Mouse (Mus musculus): Measurements from ENCODE around the gene Prkcb. TPM values are rescaled to one million over a fixed set of nuclear protein-coding genes. Genes with fewer than 3 reads are reported as not detected.

Prkcb gene
- polyA plus RNA-seq, 1 experiment = 17.8 TPM

- Histone ChIP-seq H3K36me3 (ENCODE audit: control insufficient read depth, insufficient read depth) (no peaks in the 10 kb centered on the region), H3ac (ENCODE audit: control insufficient read depth, insufficient read length, low read depth) (no peak overlapping the region), H3K79me2 (ENCODE audit: control insufficient read depth, insufficient read depth) (no peaks in the 10 kb centered on the region), H3K27me3 (ENCODE audit: control insufficient read depth, insufficient read depth, insufficient read length) (no peaks in the 10 kb centered on the region), H3K4me3 (ENCODE audit: insufficient read depth, poor library complexity, severe bottlenecking) (no peak overlapping the region), H3K79me3 (ENCODE audit: low read depth) (no peaks in the 10 kb centered on the region)
- TF ChIP-seq USF1 (IDR thresholded peaks at IDR 0.05; ENCODE audit: low read depth) (no peak), CTCF (IDR thresholded peaks at IDR 0.05; ENCODE audit: control insufficient read depth, insufficient read depth, insufficient read length) (no peak), MYOG (IDR thresholded peaks at IDR 0.05; ENCODE audit: control insufficient read depth, extremely low read depth, insufficient read length) (no peak), MAX (IDR thresholded peaks at IDR 0.05) (no peak), FOSL1 (IDR thresholded peaks at IDR 0.05; ENCODE audit: insufficient read depth, low read length, poor library complexity, severe bottlenecking) (no peak), MYOD1 (IDR thresholded peaks at IDR 0.05; ENCODE audit: control insufficient read depth, insufficient read length, low read depth) (no peak), CEBPB (IDR thresholded peaks at IDR 0.05; ENCODE audit: low read depth) (no peak)
These were observed 98.0 kb downstream of the Prkcb start for GRCm38 (mm10) chr7:122386567-122386966.

- Histone ChIP-seq H3K27me3 (ENCODE audit: control insufficient read depth, insufficient read depth, insufficient read length) (no peaks in the 10 kb centered on the region), H3K36me3 (ENCODE audit: control insufficient read depth, insufficient read depth) (no peaks in the 10 kb centered on the region), H3ac (ENCODE audit: control insufficient read depth, insufficient read length, low read depth) (no peak overlapping the region), H3K4me3 (ENCODE audit: insufficient read depth, poor library complexity, severe bottlenecking) (no peak overlapping the region), H3K79me3 (ENCODE audit: low read depth) (no peaks in the 10 kb centered on the region), H3K79me2 (ENCODE audit: control insufficient read depth, insufficient read depth) (no peaks in the 10 kb centered on the region)
- TF ChIP-seq MAX (IDR thresholded peaks at IDR 0.05) (no peak), MYOD1 (IDR thresholded peaks at IDR 0.05; ENCODE audit: control insufficient read depth, insufficient read length, low read depth) (no peak), CEBPB (IDR thresholded peaks at IDR 0.05; ENCODE audit: low read depth) (no peak), USF1 (IDR thresholded peaks at IDR 0.05; ENCODE audit: low read depth) (no peak), MYOG (IDR thresholded peaks at IDR 0.05; ENCODE audit: control insufficient read depth, extremely low read depth, insufficient read length) (no peak), FOSL1 (IDR thresholded peaks at IDR 0.05; ENCODE audit: insufficient read depth, low read length, poor library complexity, severe bottlenecking) (no peak), CTCF (IDR thresholded peaks at IDR 0.05; ENCODE audit: control insufficient read depth, insufficient read depth, insufficient read length) (no peak)
These were observed 99.3 kb downstream of the Prkcb start for GRCm38 (mm10) chr7:122387896-122388295.

- Histone ChIP-seq H3K27me3 (ENCODE audit: control insufficient read depth, insufficient read depth, insufficient read length) (no peaks in the 10 kb centered on the region), H3K79me3 (ENCODE audit: low read depth) (no peaks in the 10 kb centered on the region), H3K36me3 (ENCODE audit: control insufficient read depth, insufficient read depth) (no peaks in the 10 kb centered on the region), H3K79me2 (ENCODE audit: control insufficient read depth, insufficient read depth) (no peaks in the 10 kb centered on the region), H3ac (ENCODE audit: control insufficient read depth, insufficient read length, low read depth) (no peak overlapping the region), H3K4me3 (ENCODE audit: insufficient read depth, poor library complexity, severe bottlenecking) (no peak overlapping the region)
- TF ChIP-seq USF1 (IDR thresholded peaks at IDR 0.05; ENCODE audit: low read depth) = no peak
- TF ChIP-seq MYOD1 (IDR thresholded peaks at IDR 0.05; ENCODE audit: control insufficient read depth, insufficient read length, low read depth) = no peak
- TF ChIP-seq CTCF (IDR thresholded peaks at IDR 0.05; ENCODE audit: control insufficient read depth, insufficient read depth, insufficient read length) = no peak
- TF ChIP-seq MYOG (IDR thresholded peaks at IDR 0.05; ENCODE audit: control insufficient read depth, extremely low read depth, insufficient read length) = no peak
- TF ChIP-seq CEBPB (IDR thresholded peaks at IDR 0.05; ENCODE audit: low read depth) = no peak
- no peak for TF ChIP-seq MAX (IDR thresholded peaks at IDR 0.05)
- TF ChIP-seq FOSL1 (IDR thresholded peaks at IDR 0.05; ENCODE audit: insufficient read depth, low read length, poor library complexity, severe bottlenecking) = no peak
These were observed 100.3 kb downstream of the Prkcb start for GRCm38 (mm10) chr7:122388858-122389257.

GRCm38 (mm10) chr7:122389633-122390032, 101.1 kb downstream of the Prkcb start:
- TF ChIP-seq MYOG (IDR thresholded peaks at IDR 0.05; ENCODE audit: control insufficient read depth, extremely low read depth, insufficient read length) = no peak
- no peak for TF ChIP-seq MAX (IDR thresholded peaks at IDR 0.05)
- TF ChIP-seq CEBPB (IDR thresholded peaks at IDR 0.05; ENCODE audit: low read depth) = no peak
- TF ChIP-seq USF1 (IDR thresholded peaks at IDR 0.05; ENCODE audit: low read depth) = no peak
- no peak for TF ChIP-seq CTCF (IDR thresholded peaks at IDR 0.05; ENCODE audit: control insufficient read depth, insufficient read depth, insufficient read length)
- no peak for TF ChIP-seq FOSL1 (IDR thresholded peaks at IDR 0.05; ENCODE audit: insufficient read depth, low read length, poor library complexity, severe bottlenecking)
- TF ChIP-seq MYOD1 (IDR thresholded peaks at IDR 0.05; ENCODE audit: control insufficient read depth, insufficient read length, low read depth) = no peak
- no peaks in the 10 kb centered on the region for H3K79me3 ChIP-seq (ENCODE audit: low read depth)
- no peaks in the 10 kb centered on the region for H3K79me2 ChIP-seq (ENCODE audit: control insufficient read depth, insufficient read depth)
- no peaks in the 10 kb centered on the region for H3K36me3 ChIP-seq (ENCODE audit: control insufficient read depth, insufficient read depth)
- no peak overlapping the region for H3ac ChIP-seq (ENCODE audit: control insufficient read depth, insufficient read length, low read depth)
- H3K4me3 ChIP-seq (ENCODE audit: insufficient read depth, poor library complexity, severe bottlenecking) = no peak overlapping the region
- H3K27me3 ChIP-seq (ENCODE audit: control insufficient read depth, insufficient read depth, insufficient read length) = no peaks in the 10 kb centered on the region

- Histone ChIP-seq H3K27me3 (ENCODE audit: control insufficient read depth, insufficient read depth, insufficient read length) (no peaks in the 10 kb centered on the region), H3ac (ENCODE audit: control insufficient read depth, insufficient read length, low read depth) (no peak overlapping the region), H3K79me3 (ENCODE audit: low read depth) (no peaks in the 10 kb centered on the region), H3K36me3 (ENCODE audit: control insufficient read depth, insufficient read depth) (no peaks in the 10 kb centered on the region), H3K79me2 (ENCODE audit: control insufficient read depth, insufficient read depth) (no peaks in the 10 kb centered on the region), H3K4me3 (ENCODE audit: insufficient read depth, poor library complexity, severe bottlenecking) (no peak overlapping the region)
- TF ChIP-seq CEBPB (IDR thresholded peaks at IDR 0.05; ENCODE audit: low read depth) (no peak), USF1 (IDR thresholded peaks at IDR 0.05; ENCODE audit: low read depth) (no peak)
These were observed 101.6 kb downstream of the Prkcb start for GRCm38 (mm10) chr7:122390200-122390599.

GRCm38 (mm10) chr7:122390683-122391082, 102.1 kb downstream of the Prkcb start:
- TF ChIP-seq CEBPB (IDR thresholded peaks at IDR 0.05; ENCODE audit: low read depth) (no peak), FOSL1 (IDR thresholded peaks at IDR 0.05; ENCODE audit: insufficient read depth, low read length, poor library complexity, severe bottlenecking) (no peak), MAX (IDR thresholded peaks at IDR 0.05) (no peak), USF1 (IDR thresholded peaks at IDR 0.05; ENCODE audit: low read depth) (no peak), MYOG (IDR thresholded peaks at IDR 0.05; ENCODE audit: control insufficient read depth, extremely low read depth, insufficient read length) (no peak), MYOD1 (IDR thresholded peaks at IDR 0.05; ENCODE audit: control insufficient read depth, insufficient read length, low read depth) (no peak), CTCF (IDR thresholded peaks at IDR 0.05; ENCODE audit: control insufficient read depth, insufficient read depth, insufficient read length) (no peak)
- no peak overlapping the region for H3K4me3 ChIP-seq (ENCODE audit: insufficient read depth, poor library complexity, severe bottlenecking)
- H3ac ChIP-seq (ENCODE audit: control insufficient read depth, insufficient read length, low read depth) = no peak overlapping the region
- no peaks in the 10 kb centered on the region for H3K27me3 ChIP-seq (ENCODE audit: control insufficient read depth, insufficient read depth, insufficient read length)
- no peaks in the 10 kb centered on the region for H3K36me3 ChIP-seq (ENCODE audit: control insufficient read depth, insufficient read depth)
- H3K79me2 ChIP-seq (ENCODE audit: control insufficient read depth, insufficient read depth) = no peaks in the 10 kb centered on the region
- no peaks in the 10 kb centered on the region for H3K79me3 ChIP-seq (ENCODE audit: low read depth)
